Mouse (Mus musculus): ENCODE data around the gene Suox.

DNA sequence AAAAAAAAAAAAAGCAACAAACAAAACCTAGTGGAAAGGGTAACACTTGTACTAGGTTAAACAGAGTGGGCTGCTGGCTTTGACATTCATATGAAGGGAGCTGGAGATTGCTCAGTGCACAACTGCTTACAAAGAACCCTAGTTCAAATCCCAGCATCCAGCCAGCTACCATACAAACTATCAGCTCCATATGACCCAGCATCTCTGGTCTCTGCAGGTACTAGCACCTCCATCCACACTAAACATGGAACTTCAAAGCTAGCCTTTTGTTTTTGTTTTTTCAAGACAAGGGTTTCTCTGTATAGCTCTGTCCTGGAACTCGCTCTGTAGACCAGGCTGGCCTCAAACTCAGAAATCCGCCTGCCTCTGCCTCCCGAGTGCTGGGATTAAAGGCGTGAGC is 51.2 kb downstream of the Suox start:
- TF ChIP-seq GATA1 (IDR thresholded peaks at IDR 0.05; ENCODE audit: borderline replicate concordance, low read length) (no peak), FLI1 (IDR thresholded peaks at IDR 0.05; ENCODE audit: low read length) (no peak)

Measured in megakaryocyte, embryonic 14.5 days (primary cell).